Mouse (Mus musculus): ENCODE measurements around the gene Mrln. TPM values are rescaled to one million over a fixed set of nuclear protein-coding genes. Genes with fewer than 3 reads are reported as not detected.

Gene Mrln
- not detected in 2 replicates for total RNA-seq (2017)

- ATAC-seq (replicated peaks; ENCODE audit: low read depth, poor library complexity, severe bottlenecking), result no peak
Measured at GRCm38 (mm10) chr10:70204505-70205399, at the start of gene Mrln. Mrln (plus strand) TSS chr10:70204664.

- peak; percentile 36; the same call in 1 of the 2 replicates for ATAC-seq (replicated peaks; ENCODE audit: low read depth, poor library complexity, severe bottlenecking)
Measured at GRCm38 (mm10) chr10:70156431-70157165, 47.9 kb upstream of the Mrln start.

- no peak for ATAC-seq (replicated peaks; ENCODE audit: low read depth, poor library complexity, severe bottlenecking)
Measured at GRCm38 (mm10) chr10:70159651-70160320, 44.7 kb upstream of the Mrln start.

GRCm38 (mm10) chr10:70160811-70161210 lies 43.7 kb upstream of the Mrln start:
- ATAC-seq (replicated peaks; ENCODE audit: low read depth, poor library complexity, severe bottlenecking), result no peak

GRCm38 (mm10) chr10:70161504-70161903 lies 43.0 kb upstream of the Mrln start:
- ATAC-seq (replicated peaks; ENCODE audit: low read depth, poor library complexity, severe bottlenecking), result no peak

- ATAC-seq (replicated peaks; ENCODE audit: low read depth, poor library complexity, severe bottlenecking), result no peak
Measured at GRCm38 (mm10) chr10:70163681-70164080, 40.8 kb upstream of the Mrln start.

- ATAC-seq (replicated peaks; ENCODE audit: low read depth, poor library complexity, severe bottlenecking), result no peak
Measured at GRCm38 (mm10) chr10:70165877-70166276, 38.6 kb upstream of the Mrln start.

- ATAC-seq (replicated peaks; ENCODE audit: low read depth, poor library complexity, severe bottlenecking), result no peak
Measured at GRCm38 (mm10) chr10:70166427-70166826, 38.0 kb upstream of the Mrln start.

- ATAC-seq (replicated peaks; ENCODE audit: low read depth, poor library complexity, severe bottlenecking), result no peak
Measured at GRCm38 (mm10) chr10:70167625-70168024, 36.8 kb upstream of the Mrln start.

- ATAC-seq (replicated peaks; ENCODE audit: low read depth, poor library complexity, severe bottlenecking), result no peak
Measured at GRCm38 (mm10) chr10:70168396-70168795, 36.1 kb upstream of the Mrln start.

GRCm38 (mm10) chr10:70169044-70169443 lies 35.4 kb upstream of the Mrln start:
- ATAC-seq (replicated peaks; ENCODE audit: low read depth, poor library complexity, severe bottlenecking), result no peak

- ATAC-seq (replicated peaks; ENCODE audit: low read depth, poor library complexity, severe bottlenecking), result peak; percentile 98
Measured at GRCm38 (mm10) chr10:70173314-70173713, 31.1 kb upstream of the Mrln start.

- ATAC-seq (replicated peaks; ENCODE audit: low read depth, poor library complexity, severe bottlenecking), result no peak
Measured at GRCm38 (mm10) chr10:70174494-70175190, 29.8 kb upstream of the Mrln start.

GRCm38 (mm10) chr10:70180727-70181126 lies 23.7 kb upstream of the Mrln start:
- ATAC-seq (replicated peaks; ENCODE audit: low read depth, poor library complexity, severe bottlenecking), result peak; percentile 68

- ATAC-seq (replicated peaks; ENCODE audit: low read depth, poor library complexity, severe bottlenecking), result no peak
Measured at GRCm38 (mm10) chr10:70181279-70181972, 23.0 kb upstream of the Mrln start.

GRCm38 (mm10) chr10:70183210-70184080 lies 21.0 kb upstream of the Mrln start:
- peak; percentile 57 for ATAC-seq (replicated peaks; ENCODE audit: low read depth, poor library complexity, severe bottlenecking)

- ATAC-seq (replicated peaks; ENCODE audit: low read depth, poor library complexity, severe bottlenecking), result peak; percentile 67
Measured at GRCm38 (mm10) chr10:70186136-70186535, 18.3 kb upstream of the Mrln start.

GRCm38 (mm10) chr10:70186586-70186985 lies 17.9 kb upstream of the Mrln start:
- no peak for ATAC-seq (replicated peaks; ENCODE audit: low read depth, poor library complexity, severe bottlenecking)
